ENCODE assay signal across 8 mouse cellular contexts in genomic region chr3:51417966-51418365, GRCm38 (mm10). TPM values are rescaled to one million over a fixed set of nuclear protein-coding genes. Genes with fewer than 3 reads are reported as not detected.
DNase-seq lines count a peak whose midpoint lies in the region; ATAC-seq and TF ChIP-seq lines count a peak whose summit lies in the region.
"Had no signal": no experiment of that assay in that cellular context is flagged by ENCODE, and none has a peak within 500 bp of the region (broad histone marks: within the 10 kb centered on the region; RNA-seq: fewer than 3 reads in every experiment).

No protein-coding gene starts in this region.

- no peak for TF ChIP-seq CTCF in liver, adult 2 months (IDR thresholded peaks at IDR 0.05; ENCODE audit: low read depth, low read length)

- H3K36me3 ChIP-seq in liver, adult 2 months (ENCODE audit: control insufficient read depth, insufficient read depth, low read length) = no peaks in the 10 kb centered on the region
- H3K36me3 ChIP-seq in forebrain, embryonic 11.5 days (ENCODE audit: control insufficient read depth, insufficient read depth, low read length) = no peaks in the 10 kb centered on the region
- peaks cover 3% of the 10 kb centered on the region; the same call in 1 of the 2 replicates for H3K36me3 ChIP-seq in limb, embryonic 12.5 days
- H3K36me3 ChIP-seq in neural tube, embryonic 14.5 days (ENCODE audit: control insufficient read depth, insufficient read depth, low read length) = no peaks in the 10 kb centered on the region

- no peak overlapping the region for H3K9ac ChIP-seq in liver, adult 2 months (ENCODE audit: low read depth, low read length)
- H3K9ac ChIP-seq in forebrain, embryonic 11.5 days (ENCODE audit: low read length) = no peak overlapping the region
- H3K9ac ChIP-seq in limb, embryonic 12.5 days (replicated peaks) = no peak overlapping the region
- 0 out of 2 replicates have a peak overlapping the region, but pooled peaks have one; percentile 11 for H3K9ac ChIP-seq in neural tube, embryonic 14.5 days (replicated peaks; ENCODE audit: low read depth, low read length)

- H3K27me3 ChIP-seq in liver, adult 2 months (ENCODE audit: control insufficient read depth, insufficient read depth, low read length) = no peaks in the 10 kb centered on the region
- H3K27me3 ChIP-seq in forebrain, embryonic 11.5 days (ENCODE audit: control insufficient read depth, insufficient read depth, low read length) = no peaks in the 10 kb centered on the region
- no peaks in the 10 kb centered on the region for H3K27me3 ChIP-seq in limb, embryonic 12.5 days
- no peaks in the 10 kb centered on the region for H3K27me3 ChIP-seq in neural tube, embryonic 14.5 days (ENCODE audit: control insufficient read depth, insufficient read depth, low read length)

- DNase-seq in liver, adult 2 months (ENCODE audit: extremely low read depth, low read depth, low spot score) = peak; percentile 70
- DNase-seq in liver = no peak
- DNase-seq in forebrain, embryonic 11.5 days (ENCODE audit: low spot score) = no peak
- DNase-seq in spleen, postnatal 14 days (ENCODE audit: low spot score in 2 of 2) = no peak
- no peak for DNase-seq in cerebellum, postnatal 25 days
- DNase-seq: kidney, postnatal 10 days had no signal

- H3K27ac ChIP-seq in liver, adult 2 months (replicated peaks; ENCODE audit: insufficient read depth, low read depth, low read length) = no peak overlapping the region
- no peak overlapping the region for H3K27ac ChIP-seq in forebrain, embryonic 11.5 days (ENCODE audit: low read depth, low read length)
- no peak overlapping the region for H3K27ac ChIP-seq in limb, embryonic 12.5 days
- no peak overlapping the region for H3K27ac ChIP-seq in neural tube, embryonic 14.5 days (ENCODE audit: low read depth, low read length)

- H3K9me3 ChIP-seq in forebrain, embryonic 11.5 days (ENCODE audit: control insufficient read depth, low read length) = no peaks in the 10 kb centered on the region
- no peaks in the 10 kb centered on the region for H3K9me3 ChIP-seq in limb, embryonic 12.5 days
- no peaks in the 10 kb centered on the region for H3K9me3 ChIP-seq in neural tube, embryonic 14.5 days (ENCODE audit: control insufficient read depth, low read length)

- ATAC-seq in forebrain, embryonic 11.5 days (replicated peaks; ENCODE audit: low FRiP score) = no peak
- no peak for ATAC-seq in limb, embryonic 12.5 days (ENCODE audit: insufficient number of reproducible peaks, insufficient read depth, low FRiP score, low TSS enrichment, low read depth)
- ATAC-seq in neural tube, embryonic 14.5 days (ENCODE audit: low read depth) = no peak

- H3K4me2 ChIP-seq in forebrain, embryonic 11.5 days (ENCODE audit: low read depth, low read length, severe bottlenecking) = peak overlapping the region; percentile 74; the same call in 1 of the 2 replicates
- peak overlapping the region; percentile 82 for H3K4me2 ChIP-seq in limb, embryonic 12.5 days
- H3K4me2 ChIP-seq in neural tube, embryonic 14.5 days (ENCODE audit: low read depth, low read length) = peak overlapping the region; percentile 96; the same call in 1 of the 2 replicates

- no peak for TF ChIP-seq POLR2A in liver, adult 2 months (IDR thresholded peaks at IDR 0.05; ENCODE audit: extremely low read depth, insufficient read depth, low read length)

- WGBS in liver, adult 2 months = 14% methylated on average over 2 of the region's 2 CpGs
- 82% methylated on average over 2 of the region's 2 CpGs for WGBS in forebrain, embryonic 11.5 days
- 72% methylated on average over 2 of the region's 2 CpGs for WGBS in limb, embryonic 12.5 days
- 82% methylated on average over 2 of the region's 2 CpGs for WGBS in neural tube, embryonic 14.5 days

- peaks cover 19% of the 10 kb centered on the region for H3K79me2 ChIP-seq in liver, adult 2 months (ENCODE audit: control insufficient read depth, insufficient read depth, low read length)

- no peak overlapping the region for H3K4me3 ChIP-seq in liver, adult 2 months (ENCODE audit: insufficient read depth, low read depth, low read length)
- H3K4me3 ChIP-seq in forebrain, embryonic 11.5 days (ENCODE audit: low read depth, low read length) = no peak overlapping the region
- no peak overlapping the region for H3K4me3 ChIP-seq in limb, embryonic 12.5 days (replicated peaks)
- H3K4me3 ChIP-seq in neural tube, embryonic 14.5 days (ENCODE audit: low read depth, low read length) = no peak overlapping the region

- H3K4me1 ChIP-seq in liver, adult 2 months (ENCODE audit: control insufficient read depth, insufficient read depth, low read length) = peaks cover 14% of the 10 kb centered on the region
- peaks cover 9% of the 10 kb centered on the region; the same call in 1 of the 2 replicates for H3K4me1 ChIP-seq in forebrain, embryonic 11.5 days (replicated peaks; ENCODE audit: control insufficient read depth, insufficient read depth, low read length)
- peaks cover 19% of the 10 kb centered on the region for H3K4me1 ChIP-seq in limb, embryonic 12.5 days (replicated peaks)
- H3K4me1 ChIP-seq in neural tube, embryonic 14.5 days (ENCODE audit: control insufficient read depth, insufficient read depth, low read length) = peaks cover 19% of the 10 kb centered on the region

RNA-seq across cellular contexts. Expression of gene Naa15, which starts 3.0 kb away (rescaled TPM):
- 14.8 TPM in 2 replicates for total RNA-seq in liver, adult 2 months (2014; rRNA removed)
- 1.8 and 2.0 TPM in 2 replicates for polyA plus RNA-seq in liver, adult 2 months (2012; rRNA removed)
- 61.5 and 62.6 TPM in 2 replicates for polyA plus RNA-seq in forebrain, embryonic 11.5 days (2014; fragmentation: Nextera tagmentation; extraction: Ambion mirVana)
- 60.5 and 60.6 TPM in 2 replicates for polyA plus RNA-seq in limb, embryonic 12.5 days (2016; fragmentation: Nextera tagmentation; extraction: Ambion mirVana)
- 37.2 and 42.2 TPM in 2 replicates for polyA plus RNA-seq in neural tube, embryonic 14.5 days (2014; fragmentation: Nextera tagmentation; extraction: Ambion mirVana)

RNA-seq across cellular contexts. Expression of gene Ndufc1, which starts 9.2 kb away (rescaled TPM):
- 104 and 139 TPM in 2 replicates for total RNA-seq in liver, adult 2 months (2014; rRNA removed)
- polyA plus RNA-seq in liver, adult 2 months (2012; rRNA removed) = 179 and 231 TPM in 2 replicates
- polyA plus RNA-seq in forebrain, embryonic 11.5 days (2014; fragmentation: Nextera tagmentation; extraction: Ambion mirVana) = 628 and 672 TPM in 2 replicates
- 737 and 751 TPM in 2 replicates for polyA plus RNA-seq in limb, embryonic 12.5 days (2016; fragmentation: Nextera tagmentation; extraction: Ambion mirVana)
- polyA plus RNA-seq in neural tube, embryonic 14.5 days (2014; fragmentation: Nextera tagmentation; extraction: Ambion mirVana) = 804 and 840 TPM in 2 replicates

RNA-seq across cellular contexts. Expression of gene Mgarp, which starts 21.4 kb away (rescaled TPM):
- 2.8 TPM in 1 of 2 replicates, not detected in the other for total RNA-seq in liver, adult 2 months (2014; rRNA removed)
- polyA plus RNA-seq in liver, adult 2 months (2012; rRNA removed) = 0.10 TPM in 1 of 2 replicates, not detected in the other
- 5.2 and 8.4 TPM in 2 replicates for polyA plus RNA-seq in forebrain, embryonic 11.5 days (2014; fragmentation: Nextera tagmentation; extraction: Ambion mirVana)
- polyA plus RNA-seq in limb, embryonic 12.5 days (2016; fragmentation: Nextera tagmentation; extraction: Ambion mirVana) = 3.8 and 4.8 TPM in 2 replicates
- polyA plus RNA-seq in neural tube, embryonic 14.5 days (2014; fragmentation: Nextera tagmentation; extraction: Ambion mirVana) = 0.48 TPM in 1 of 2 replicates, not detected in the other

Comparison
In these comparisons a context has a peak if more than half of its experiments do, and no peak if none do; other contexts are left out.
1. RNA of gene Naa15, which starts 3.0 kb away (polyA plus RNA-seq): 61.5 to 62.6 TPM in forebrain, embryonic 11.5 days, 60.5 to 60.6 TPM in limb, embryonic 12.5 days and 37.2 to 42.2 TPM in neural tube, embryonic 14.5 days; 1.8 to 2.0 TPM in liver, adult 2 months; every median in the first group is over 10 times any median in the second.
2. Peak in every context shown above with its lines, with median percentiles within 50 percentile points of each other: H3K4me2 ChIP-seq.